Mouse (Mus musculus) lung, postnatal 0 days (tissue): Measurements from ENCODE around the gene Mthfd1l.

Source experiments
- CTCF ChIP-seq: IDR thresholded peaks from 2 replicates; pipeline ENCODE4 v1.5.1; 2016; ENCODE audit warnings: antibody characterized with exemption, mild to moderate bottlenecking
- EP300 ChIP-seq: IDR thresholded peaks from 2 replicates; pipeline ENCODE4 v1.6.1; 2016; ENCODE audit warnings: antibody characterized with exemption, mild to moderate bottlenecking, control low read depth

- TF ChIP-seq CTCF, result no peak
- no peak for TF ChIP-seq EP300
Observed at GRCm38 (mm10) chr10:4146947-4147346, 174.0 kb downstream of the Mthfd1l start.
